Mouse (Mus musculus): Measurements from ENCODE around the gene Ripply3. TPM values are rescaled to one million over a fixed set of nuclear protein-coding genes. Genes with fewer than 3 reads are reported as not detected.

Gene Ripply3
- polyA plus RNA-seq (2012; rRNA removed) = 0.21 and 0.38 TPM in 2 replicates

GRCm38 (mm10) chr16:94327781-94328711 is at the start of gene Ripply3:
Gene Ripply3, plus strand, starts transcription at chr16:94328420.
- Histone ChIP-seq H3K4me1 (ENCODE audit: control insufficient read depth, insufficient read depth, low read length) (no peaks in the 10 kb centered on the region), H3K4me3 (ENCODE audit: insufficient read depth, low read length) (peak within 1 kb of the TSS; percentile 30; the same call in 1 of the 2 replicates), H3K27ac (ENCODE audit: insufficient read depth, low read length) (no peak within 1 kb of the TSS)
- TF ChIP-seq CTCF (IDR thresholded peaks at IDR 0.05; ENCODE audit: extremely low read depth, insufficient read depth, low read length) (no peak), POLR2A (IDR thresholded peaks at IDR 0.05; ENCODE audit: extremely low read depth, insufficient read depth, low read length) (no peak)

GRCm38 (mm10) chr16:94283972-94284371 is 44.2 kb upstream of the Ripply3 start:
- H3K4me1 ChIP-seq (ENCODE audit: control insufficient read depth, insufficient read depth, low read length) = peaks cover 1% of the 10 kb centered on the region; the same call in 1 of the 2 replicates
- no peak overlapping the region for H3K4me3 ChIP-seq (ENCODE audit: insufficient read depth, low read length)
- TF ChIP-seq POLR2A (IDR thresholded peaks at IDR 0.05; ENCODE audit: extremely low read depth, insufficient read depth, low read length) (no peak), CTCF (IDR thresholded peaks at IDR 0.05; ENCODE audit: extremely low read depth, insufficient read depth, low read length) (no peak)
- no peak overlapping the region for H3K27ac ChIP-seq (ENCODE audit: insufficient read depth, low read length)

- H3K27ac ChIP-seq (ENCODE audit: insufficient read depth, low read length) = no peak overlapping the region
- peaks cover 3% of the 10 kb centered on the region; the same call in 1 of the 2 replicates for H3K4me1 ChIP-seq (ENCODE audit: control insufficient read depth, insufficient read depth, low read length)
- H3K4me3 ChIP-seq (ENCODE audit: insufficient read depth, low read length) = no peak overlapping the region
- no peak for TF ChIP-seq POLR2A (IDR thresholded peaks at IDR 0.05; ENCODE audit: extremely low read depth, insufficient read depth, low read length)
- TF ChIP-seq CTCF (IDR thresholded peaks at IDR 0.05; ENCODE audit: extremely low read depth, insufficient read depth, low read length) = no peak
These were observed 40.4 kb upstream of the Ripply3 start for GRCm38 (mm10) chr16:94287826-94288225.

- Histone ChIP-seq H3K27ac (ENCODE audit: insufficient read depth, low read length) (peak overlapping the region; percentile 88), H3K4me3 (ENCODE audit: insufficient read depth, low read length) (peak overlapping the region; percentile 69), H3K4me1 (ENCODE audit: control insufficient read depth, insufficient read depth, low read length) (peaks cover 3% of the 10 kb centered on the region; the same call in 1 of the 2 replicates)
- TF ChIP-seq CTCF (IDR thresholded peaks at IDR 0.05; ENCODE audit: extremely low read depth, insufficient read depth, low read length) (peak; percentile 38), POLR2A (IDR thresholded peaks at IDR 0.05; ENCODE audit: extremely low read depth, insufficient read depth, low read length) (no peak)
These were observed 38.8 kb upstream of the Ripply3 start for GRCm38 (mm10) chr16:94289138-94290072.

GRCm38 (mm10) chr16:94290073-94290999 is 37.9 kb upstream of the Ripply3 start:
- H3K4me1 ChIP-seq (ENCODE audit: control insufficient read depth, insufficient read depth, low read length) = peaks cover 3% of the 10 kb centered on the region; the same call in 1 of the 2 replicates
- peak overlapping the region; percentile 69 for H3K4me3 ChIP-seq (ENCODE audit: insufficient read depth, low read length)
- no peak for TF ChIP-seq CTCF (IDR thresholded peaks at IDR 0.05; ENCODE audit: extremely low read depth, insufficient read depth, low read length)
- TF ChIP-seq POLR2A (IDR thresholded peaks at IDR 0.05; ENCODE audit: extremely low read depth, insufficient read depth, low read length) = peak; percentile 83
- peak overlapping the region; percentile 88 for H3K27ac ChIP-seq (ENCODE audit: insufficient read depth, low read length)

- Histone ChIP-seq H3K27ac (ENCODE audit: insufficient read depth, low read length) (no peak overlapping the region), H3K4me3 (ENCODE audit: insufficient read depth, low read length) (no peak overlapping the region), H3K4me1 (ENCODE audit: control insufficient read depth, insufficient read depth, low read length) (peaks cover 3% of the 10 kb centered on the region; the same call in 1 of the 2 replicates)
- TF ChIP-seq POLR2A (IDR thresholded peaks at IDR 0.05; ENCODE audit: extremely low read depth, insufficient read depth, low read length) (no peak), CTCF (IDR thresholded peaks at IDR 0.05; ENCODE audit: extremely low read depth, insufficient read depth, low read length) (no peak)
These were observed 37.1 kb upstream of the Ripply3 start for GRCm38 (mm10) chr16:94291141-94291540.

GRCm38 (mm10) chr16:94298081-94298480 is 30.1 kb upstream of the Ripply3 start:
- H3K27ac ChIP-seq (ENCODE audit: insufficient read depth, low read length) = no peak overlapping the region
- no peak overlapping the region for H3K4me3 ChIP-seq (ENCODE audit: insufficient read depth, low read length)
- TF ChIP-seq CTCF (IDR thresholded peaks at IDR 0.05; ENCODE audit: extremely low read depth, insufficient read depth, low read length) (no peak), POLR2A (IDR thresholded peaks at IDR 0.05; ENCODE audit: extremely low read depth, insufficient read depth, low read length) (no peak)
- H3K4me1 ChIP-seq (ENCODE audit: control insufficient read depth, insufficient read depth, low read length) = no peaks in the 10 kb centered on the region

GRCm38 (mm10) chr16:94299210-94299609 is 29.0 kb upstream of the Ripply3 start:
- H3K27ac ChIP-seq (ENCODE audit: insufficient read depth, low read length) = no peak overlapping the region
- no peaks in the 10 kb centered on the region for H3K4me1 ChIP-seq (ENCODE audit: control insufficient read depth, insufficient read depth, low read length)
- TF ChIP-seq CTCF (IDR thresholded peaks at IDR 0.05; ENCODE audit: extremely low read depth, insufficient read depth, low read length) = no peak
- TF ChIP-seq POLR2A (IDR thresholded peaks at IDR 0.05; ENCODE audit: extremely low read depth, insufficient read depth, low read length) = no peak
- H3K4me3 ChIP-seq (ENCODE audit: insufficient read depth, low read length) = no peak overlapping the region
